Mouse (Mus musculus): Measurements from ENCODE around the gene Eif1ad. TPM values are rescaled to one million over a fixed set of nuclear protein-coding genes. Genes with fewer than 3 reads are reported as not detected.

Eif1ad gene
- polyA plus RNA-seq, 1 experiment from 2014 or later = 57.3 TPM

DNA sequence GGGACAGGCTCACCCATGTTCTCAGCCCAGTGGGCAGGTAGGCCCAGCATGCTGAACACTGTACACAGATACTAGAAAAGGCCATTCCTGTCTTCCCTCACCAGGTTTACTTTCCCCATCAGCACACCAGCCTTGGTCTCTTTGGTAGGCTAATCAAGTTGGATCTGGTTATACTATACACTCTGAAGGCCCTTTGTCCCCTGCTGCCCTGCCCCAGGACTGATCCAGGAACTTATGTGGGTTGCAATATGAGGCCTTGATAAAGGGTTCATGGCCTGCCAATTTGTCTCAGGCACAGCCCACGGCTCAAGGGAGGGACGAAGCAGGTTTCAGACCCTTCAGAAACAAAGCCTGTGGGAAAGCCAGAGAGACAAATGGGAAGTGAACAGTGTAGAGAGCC lies 12.9 kb upstream of the Eif1ad start:
- Histone ChIP-seq H3K4me1 (peaks cover 8% of the 10 kb centered on the region), H3K4me3 (no peak overlapping the region), H3K9me3 (no peaks in the 10 kb centered on the region), H3K27me3 (peaks cover 10% of the 10 kb centered on the region; the same call in 1 of the 2 replicates), H3K27ac (no peak overlapping the region), H3K9ac (no peak overlapping the region), H3K4me2 (no peak overlapping the region), H3K36me3 (no peaks in the 10 kb centered on the region)
- ATAC-seq (ENCODE audit: insufficient number of reproducible peaks, low FRiP score, low TSS enrichment, low read depth) = no peak
- WGBS = 83% methylated on average over 2 of the region's 2 CpGs

GRCm38 (mm10) chr19:5356080-5356479 lies 10.5 kb upstream of the Eif1ad start:
- H3K9me3 ChIP-seq = no peaks in the 10 kb centered on the region
- H3K36me3 ChIP-seq = no peaks in the 10 kb centered on the region
- no peak for ATAC-seq (ENCODE audit: insufficient number of reproducible peaks, low FRiP score, low TSS enrichment, low read depth)
- no peak overlapping the region for H3K9ac ChIP-seq
- H3K4me3 ChIP-seq = no peak overlapping the region
- H3K27ac ChIP-seq = no peak overlapping the region
- no peak overlapping the region for H3K4me2 ChIP-seq
- no peaks in the 10 kb centered on the region for H3K27me3 ChIP-seq
- no CpG with 5 or more reads among the region's 1 CpGs for WGBS
- H3K4me1 ChIP-seq = no peaks in the 10 kb centered on the region

DNA sequence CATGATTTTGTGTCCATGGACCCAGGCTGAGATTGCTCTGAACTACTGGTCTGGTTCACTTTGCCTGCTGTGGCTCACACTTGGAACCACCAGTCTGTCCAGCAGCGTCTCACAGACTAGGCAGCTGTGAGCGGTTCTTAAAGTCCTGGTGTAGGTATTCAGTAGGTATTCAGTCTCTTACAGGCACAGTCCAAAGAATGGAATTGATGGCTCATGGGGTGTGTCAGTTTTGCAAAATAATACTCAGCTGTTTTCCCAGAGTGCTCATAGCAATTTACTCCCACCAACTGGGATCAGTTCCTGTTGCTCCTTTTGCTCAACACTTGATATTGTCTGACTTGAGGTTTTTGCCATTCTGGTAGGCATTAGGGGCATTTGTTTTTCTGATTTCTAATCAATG lies 4.4 kb upstream of the Eif1ad start:
- no peak for ATAC-seq (ENCODE audit: insufficient number of reproducible peaks, low FRiP score, low TSS enrichment, low read depth)
- H3K4me2 ChIP-seq = no peak overlapping the region
- no peaks in the 10 kb centered on the region for H3K27me3 ChIP-seq
- WGBS = 77% methylated on average over 2 of the region's 2 CpGs
- H3K4me1 ChIP-seq = peaks cover 7% of the 10 kb centered on the region
- H3K4me3 ChIP-seq = no peak overlapping the region
- H3K9ac ChIP-seq = no peak overlapping the region
- no peaks in the 10 kb centered on the region for H3K9me3 ChIP-seq
- H3K27ac ChIP-seq = no peak overlapping the region
- peaks cover 18% of the 10 kb centered on the region for H3K36me3 ChIP-seq

- no peaks in the 10 kb centered on the region for H3K9me3 ChIP-seq
- no peaks in the 10 kb centered on the region for H3K27me3 ChIP-seq
- WGBS = 96% methylated on average over 2 of the region's 2 CpGs
- no peak overlapping the region for H3K27ac ChIP-seq
- no peak overlapping the region for H3K4me3 ChIP-seq
- H3K9ac ChIP-seq = no peak overlapping the region
- H3K36me3 ChIP-seq = peaks cover 26% of the 10 kb centered on the region
- no peak overlapping the region for H3K4me2 ChIP-seq
- peaks cover 21% of the 10 kb centered on the region for H3K4me1 ChIP-seq
- no peak for ATAC-seq (ENCODE audit: insufficient number of reproducible peaks, low FRiP score, low TSS enrichment, low read depth)
These were observed 2.4 kb upstream of the Eif1ad start for GRCm38 (mm10) chr19:5364124-5364523.

GRCm38 (mm10) chr19:5365751-5366150 lies 790 bp upstream of the Eif1ad start:
- 18% methylated on average over 11 of the region's 11 CpGs for WGBS
- H3K4me1 ChIP-seq = peaks cover 21% of the 10 kb centered on the region
- peak overlapping the region; percentile 98 for H3K27ac ChIP-seq
- ATAC-seq (ENCODE audit: insufficient number of reproducible peaks, low FRiP score, low TSS enrichment, low read depth) = no peak
- no peaks in the 10 kb centered on the region for H3K9me3 ChIP-seq
- peaks cover 42% of the 10 kb centered on the region for H3K36me3 ChIP-seq
- peak overlapping the region; percentile 97 for H3K4me3 ChIP-seq
- H3K9ac ChIP-seq = peak overlapping the region; percentile 90
- no peaks in the 10 kb centered on the region for H3K27me3 ChIP-seq
- peak overlapping the region; percentile 88 for H3K4me2 ChIP-seq

DNA sequence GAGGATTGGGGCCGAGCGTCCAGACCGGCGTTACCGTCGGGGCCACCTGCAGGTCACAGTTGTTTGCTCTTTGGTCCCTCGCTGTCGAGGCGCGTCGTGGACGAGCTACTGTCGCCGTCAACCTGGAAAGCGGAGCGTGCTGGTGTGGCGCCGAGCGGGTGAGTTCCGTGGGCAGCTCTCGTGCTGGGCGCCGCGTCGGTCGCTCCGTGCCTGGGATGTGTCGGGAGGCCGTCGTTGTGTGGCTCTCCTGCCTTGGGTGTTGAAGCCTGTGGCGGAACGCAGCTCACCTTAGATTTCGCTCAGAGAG lies 465 bp downstream of the Eif1ad start, which contains the start of gene Banf1:
Gene Banf1, minus strand, starts transcription at position 116 of the 307 bp plus-strand sequence.
- Histone ChIP-seq H3K4me2 (peak within 1 kb of the TSS; percentile 88), H3K9ac (peak within 1 kb of the TSS; percentile 90), H3K27me3 (no peaks in the 10 kb centered on the region), H3K36me3 (peaks cover 51% of the 10 kb centered on the region), H3K9me3 (no peaks in the 10 kb centered on the region), H3K27ac (peak within 1 kb of the TSS; percentile 98), H3K4me1 (peaks cover 21% of the 10 kb centered on the region), H3K4me3 (peak within 1 kb of the TSS; percentile 97)
- no peak for ATAC-seq (ENCODE audit: insufficient number of reproducible peaks, low FRiP score, low TSS enrichment, low read depth)
- 0% methylated on average over 33 of the region's 33 CpGs for WGBS

DNA sequence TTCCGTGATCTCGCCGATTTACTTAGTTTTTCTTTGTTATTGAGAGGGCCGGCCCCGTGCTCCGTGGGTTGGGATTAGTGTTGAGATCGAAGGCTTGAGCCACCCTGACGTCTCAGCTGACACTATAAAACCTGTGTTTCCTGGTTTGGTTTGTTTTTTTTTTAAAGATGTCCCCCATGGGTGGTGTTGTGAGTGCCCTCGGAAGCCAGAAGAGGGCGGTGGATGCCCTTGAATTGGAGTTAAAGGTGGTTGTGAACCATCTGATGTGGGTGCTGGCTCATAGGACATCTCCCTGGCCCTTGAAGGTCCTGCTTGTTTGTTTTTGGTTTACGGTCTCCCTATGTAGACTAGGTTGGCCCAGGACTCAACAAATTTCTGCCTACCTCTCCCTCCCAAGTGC lies 914 bp downstream of the Eif1ad start:
- peaks cover 21% of the 10 kb centered on the region for H3K4me1 ChIP-seq
- peak overlapping the region; percentile 98 for H3K27ac ChIP-seq
- peak overlapping the region; percentile 90 for H3K9ac ChIP-seq
- H3K4me3 ChIP-seq = peak overlapping the region; percentile 97
- WGBS = 11% methylated on average over 11 of the region's 11 CpGs
- H3K9me3 ChIP-seq = no peaks in the 10 kb centered on the region
- H3K4me2 ChIP-seq = peak overlapping the region; percentile 88
- peaks cover 56% of the 10 kb centered on the region for H3K36me3 ChIP-seq
- H3K27me3 ChIP-seq = no peaks in the 10 kb centered on the region
- ATAC-seq (ENCODE audit: insufficient number of reproducible peaks, low FRiP score, low TSS enrichment, low read depth) = no peak

- Histone ChIP-seq H3K4me2 (no peak overlapping the region), H3K9ac (no peak overlapping the region), H3K4me3 (no peak overlapping the region), H3K4me1 (peaks cover 15% of the 10 kb centered on the region), H3K9me3 (no peaks in the 10 kb centered on the region), H3K27ac (no peak overlapping the region), H3K36me3 (peaks cover 60% of the 10 kb centered on the region), H3K27me3 (no peaks in the 10 kb centered on the region)
- no peak for ATAC-seq (ENCODE audit: insufficient number of reproducible peaks, low FRiP score, low TSS enrichment, low read depth)
- WGBS = 83% methylated on average over 3 of the region's 3 CpGs
These were observed 4.4 kb downstream of the Eif1ad start for GRCm38 (mm10) chr19:5370932-5371331.

GRCm38 (mm10) chr19:5372724-5373123 lies 6.2 kb downstream of the Eif1ad start:
- Histone ChIP-seq H3K4me3 (no peak overlapping the region), H3K36me3 (peaks cover 71% of the 10 kb centered on the region), H3K27ac (no peak overlapping the region), H3K27me3 (no peaks in the 10 kb centered on the region), H3K4me2 (no peak overlapping the region), H3K9ac (no peak overlapping the region), H3K9me3 (no peaks in the 10 kb centered on the region), H3K4me1 (peaks cover 11% of the 10 kb centered on the region)
- ATAC-seq (ENCODE audit: insufficient number of reproducible peaks, low FRiP score, low TSS enrichment, low read depth) = no peak
- 90% methylated on average over 7 of the region's 7 CpGs for WGBS

DNA sequence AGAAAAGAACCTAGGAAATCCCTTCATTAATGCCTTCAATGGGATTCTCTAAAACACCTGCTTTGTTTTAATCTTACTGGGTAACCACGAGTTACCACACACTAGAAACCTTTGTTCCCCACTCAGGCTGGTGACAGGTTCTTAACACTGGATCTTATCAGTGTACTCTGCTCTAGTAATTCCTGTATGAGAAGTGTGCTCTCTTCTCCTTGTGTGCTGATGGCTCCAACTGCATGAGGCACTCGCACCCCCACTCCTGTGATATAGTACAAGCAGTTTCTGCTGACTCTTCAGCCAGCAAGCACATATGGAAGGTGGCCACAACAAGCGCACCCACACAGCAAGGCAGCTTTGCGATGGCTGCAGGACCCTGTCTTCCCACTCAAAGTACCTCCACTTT lies 7.6 kb downstream of the Eif1ad start:
- 81% methylated on average over 4 of the region's 4 CpGs for WGBS
- Histone ChIP-seq H3K4me3 (no peak overlapping the region), H3K9me3 (no peaks in the 10 kb centered on the region), H3K4me1 (no peaks in the 10 kb centered on the region), H3K36me3 (peaks cover 78% of the 10 kb centered on the region), H3K9ac (no peak overlapping the region), H3K27ac (no peak overlapping the region), H3K4me2 (no peak overlapping the region), H3K27me3 (no peaks in the 10 kb centered on the region)
- ATAC-seq (ENCODE audit: insufficient number of reproducible peaks, low FRiP score, low TSS enrichment, low read depth) = no peak

DNA sequence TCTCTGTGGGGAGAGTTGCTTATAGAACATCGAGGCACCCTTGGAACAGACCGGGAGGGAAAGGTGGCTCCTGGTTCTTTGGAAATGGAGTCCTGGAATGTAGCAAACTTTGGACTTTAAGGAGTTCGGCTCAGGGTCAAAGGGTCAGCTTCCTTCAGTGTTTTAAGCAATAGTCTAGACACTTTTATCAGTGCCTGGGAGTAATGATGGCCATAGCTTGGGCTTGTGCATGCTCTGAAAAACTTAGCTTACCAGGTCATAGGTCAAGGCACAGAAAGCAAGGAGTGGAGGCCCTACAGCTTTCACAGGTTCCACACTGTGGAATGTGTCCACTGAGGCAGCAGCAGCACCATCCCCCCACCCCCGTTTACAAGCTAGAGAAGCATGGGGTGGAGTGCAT lies 8.2 kb downstream of the Eif1ad start:
- no peak overlapping the region for H3K9ac ChIP-seq
- no peak overlapping the region for H3K4me3 ChIP-seq
- H3K36me3 ChIP-seq = peaks cover 78% of the 10 kb centered on the region
- 75% methylated on average over 4 of the region's 4 CpGs for WGBS
- ATAC-seq (ENCODE audit: insufficient number of reproducible peaks, low FRiP score, low TSS enrichment, low read depth) = no peak
- H3K4me2 ChIP-seq = no peak overlapping the region
- no peaks in the 10 kb centered on the region for H3K4me1 ChIP-seq
- no peaks in the 10 kb centered on the region for H3K9me3 ChIP-seq
- no peaks in the 10 kb centered on the region for H3K27me3 ChIP-seq
- H3K27ac ChIP-seq = no peak overlapping the region

DNA sequence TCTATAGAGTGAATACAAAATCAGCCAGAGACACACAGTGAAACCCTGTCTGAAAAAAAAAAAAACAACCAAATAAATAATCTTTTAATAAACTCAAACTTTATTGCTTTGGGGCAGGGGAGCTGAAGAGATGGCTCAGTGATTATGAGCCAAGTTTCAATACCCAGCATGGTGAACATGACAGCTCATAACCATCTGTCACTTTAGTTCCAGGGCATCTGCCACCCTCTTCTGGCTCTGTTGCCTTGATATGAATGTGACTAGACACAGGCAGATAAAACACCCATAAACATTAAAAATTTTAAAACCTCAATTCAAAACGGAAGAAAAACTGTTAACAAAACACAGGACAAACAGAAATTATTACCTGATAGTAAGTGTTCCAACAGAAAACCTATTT lies 10.9 kb downstream of the Eif1ad start:
- 78% methylated on average over 1 of the region's 1 CpGs for WGBS
- no peak overlapping the region for H3K4me3 ChIP-seq
- no peaks in the 10 kb centered on the region for H3K4me1 ChIP-seq
- no peak overlapping the region for H3K4me2 ChIP-seq
- ATAC-seq (ENCODE audit: insufficient number of reproducible peaks, low FRiP score, low TSS enrichment, low read depth) = no peak
- H3K27ac ChIP-seq = no peak overlapping the region
- no peaks in the 10 kb centered on the region for H3K9me3 ChIP-seq
- H3K27me3 ChIP-seq = no peaks in the 10 kb centered on the region
- H3K36me3 ChIP-seq = peaks cover 81% of the 10 kb centered on the region
- H3K9ac ChIP-seq = no peak overlapping the region

DNA sequence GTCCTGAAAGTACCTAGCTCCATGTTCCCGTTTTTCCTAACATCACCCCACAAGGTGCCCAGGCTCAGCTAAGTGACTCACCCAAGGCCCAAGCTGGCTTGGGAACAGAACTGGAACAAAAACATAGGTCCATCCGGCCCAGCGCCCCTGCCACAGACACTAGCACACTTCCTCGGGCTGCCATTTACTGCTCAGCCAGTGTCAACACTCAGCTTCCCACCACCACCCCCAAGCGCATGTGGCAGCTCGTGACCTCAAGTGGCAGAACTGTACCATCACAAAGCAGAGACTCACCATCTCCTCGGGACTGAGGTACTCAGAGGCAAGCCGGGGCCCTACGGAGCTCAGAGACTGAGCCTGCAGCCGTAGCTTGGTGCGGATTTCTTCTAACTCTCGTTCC lies 16.8 kb downstream of the Eif1ad start:
- peaks cover 16% of the 10 kb centered on the region for H3K4me1 ChIP-seq
- H3K27me3 ChIP-seq = no peaks in the 10 kb centered on the region
- H3K4me3 ChIP-seq = no peak overlapping the region
- no peak for ATAC-seq (ENCODE audit: insufficient number of reproducible peaks, low FRiP score, low TSS enrichment, low read depth)
- H3K9me3 ChIP-seq = no peaks in the 10 kb centered on the region
- H3K4me2 ChIP-seq = no peak overlapping the region
- H3K9ac ChIP-seq = no peak overlapping the region
- 84% methylated on average over 12 of the region's 12 CpGs for WGBS
- H3K27ac ChIP-seq = no peak overlapping the region
- H3K36me3 ChIP-seq = peaks cover 74% of the 10 kb centered on the region
